Mouse (Mus musculus): ENCODE measurements at regions not wholly inside any gene's neighbourhood (a gene's known extent, or its start where the extent isn't known, plus 50 kb on each side); places are given as distances from the start of the nearest gene placed in this dataset.
A peak's percentile ranks its signal among the peaks of the same experiment; 100 is the strongest.
"Not testable (repeated sequence)": the region's sequence is repeated elsewhere in the genome, so short reads cannot be mapped to it uniquely, and the experiment has no call there.

DNA sequence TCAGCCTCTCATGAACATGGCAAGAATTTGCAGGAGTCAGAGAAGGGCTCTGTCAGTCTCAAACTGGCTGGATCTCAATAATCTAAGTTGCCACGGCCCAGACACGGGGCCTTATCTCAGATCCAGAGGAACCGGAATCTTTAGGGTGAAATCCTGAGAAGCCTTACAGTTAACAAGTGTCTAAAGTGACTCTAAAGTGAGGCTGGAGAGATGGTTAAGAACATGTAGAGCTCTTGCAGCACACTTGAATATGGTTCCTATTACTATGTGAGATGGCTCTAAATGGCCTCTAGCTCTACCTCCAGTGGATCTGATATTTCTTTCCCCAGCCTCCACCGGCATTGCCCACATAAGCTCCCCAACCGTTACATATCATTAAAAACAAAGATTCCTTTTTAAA, 157.8 kb upstream of the Mpdz start:
- DNase-seq (ENCODE audit: low read depth, low spot score): no peak

DNA sequence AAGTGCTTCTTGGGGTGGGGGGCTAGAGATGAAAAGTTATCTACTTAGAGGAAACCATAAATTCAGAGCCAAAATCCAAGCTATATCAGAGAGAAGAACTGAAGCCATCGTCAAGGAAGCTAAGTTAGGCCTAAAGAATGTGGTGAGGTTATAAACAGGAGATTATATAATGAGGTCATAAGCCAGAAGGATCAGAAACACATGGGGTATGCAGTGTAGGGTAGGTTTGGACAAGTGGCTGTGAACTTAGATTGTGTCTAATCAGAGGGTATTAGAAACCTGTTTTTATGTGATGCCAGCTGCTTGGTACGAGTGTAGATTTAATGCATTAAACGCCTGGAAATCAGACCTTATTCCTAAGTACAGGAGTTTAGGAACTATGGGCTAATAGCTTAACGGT, 154.8 kb upstream of the Mpdz start:
- no peak for DNase-seq (ENCODE audit: low read depth, low spot score)

DNA sequence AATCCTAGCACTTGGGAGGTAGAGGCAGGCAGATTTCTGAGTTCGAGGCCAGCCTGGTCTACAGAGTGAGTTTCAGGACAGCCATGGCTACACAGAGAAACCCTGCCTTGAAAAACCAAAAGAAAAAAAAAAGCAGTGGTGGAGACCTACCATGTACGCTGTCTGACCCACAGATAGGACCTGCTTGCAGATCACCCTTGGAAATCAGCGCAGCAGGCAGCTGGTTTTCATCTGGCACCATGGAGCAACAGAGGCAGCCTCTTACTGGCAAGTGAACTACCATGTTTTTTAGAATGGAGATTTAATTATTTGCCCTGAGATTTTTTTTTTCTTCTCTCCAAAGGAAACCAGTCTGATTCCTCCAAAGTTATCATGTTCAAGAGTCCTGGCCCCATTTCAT, 150.8 kb upstream of the Mpdz start:
- DNase-seq (ENCODE audit: low read depth, low spot score): not testable (repeated sequence)

DNA sequence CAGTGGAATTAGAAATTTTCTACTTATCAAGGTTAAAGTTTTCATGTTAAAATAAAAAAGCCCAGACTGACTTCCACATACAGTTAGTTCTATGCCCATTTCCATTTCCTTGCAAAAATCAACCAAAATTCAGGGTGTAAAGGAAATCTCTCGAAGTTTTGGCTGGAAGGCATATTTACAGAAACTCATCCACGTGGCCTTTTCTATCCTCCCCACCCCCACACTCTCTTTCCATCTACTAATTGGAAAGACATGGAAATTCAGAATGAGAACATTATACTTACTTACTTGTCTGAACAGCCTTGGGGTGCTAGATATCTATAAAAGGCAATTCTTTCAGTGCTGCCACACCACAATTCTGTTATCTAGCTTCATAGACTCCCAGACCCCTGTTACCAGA, 139.9 kb upstream of the Mpdz start:
- peak; percentile 25 for DNase-seq (ENCODE audit: low read depth, low spot score)

DNA sequence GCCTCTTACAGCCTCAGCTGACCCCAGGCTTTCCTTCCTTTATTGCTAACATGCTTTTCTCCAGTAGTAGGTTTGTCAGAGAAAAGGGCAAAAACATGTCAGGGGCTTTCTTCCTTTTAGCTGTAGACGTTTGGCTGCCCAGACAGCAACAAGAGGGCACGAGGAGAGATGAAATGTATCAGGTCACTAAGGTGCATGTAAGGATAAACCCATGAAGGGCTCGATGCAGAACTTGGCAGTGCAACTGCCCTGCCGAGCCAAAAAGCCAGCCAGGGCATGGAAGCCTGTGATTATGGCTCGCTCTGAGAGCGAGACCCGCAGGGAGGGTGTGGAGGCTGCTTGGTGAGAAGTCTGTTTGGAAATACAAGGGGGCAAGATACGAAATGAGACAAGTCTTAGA, 137.9 kb upstream of the Mpdz start:
- no peak for DNase-seq (ENCODE audit: low read depth, low spot score)

DNA sequence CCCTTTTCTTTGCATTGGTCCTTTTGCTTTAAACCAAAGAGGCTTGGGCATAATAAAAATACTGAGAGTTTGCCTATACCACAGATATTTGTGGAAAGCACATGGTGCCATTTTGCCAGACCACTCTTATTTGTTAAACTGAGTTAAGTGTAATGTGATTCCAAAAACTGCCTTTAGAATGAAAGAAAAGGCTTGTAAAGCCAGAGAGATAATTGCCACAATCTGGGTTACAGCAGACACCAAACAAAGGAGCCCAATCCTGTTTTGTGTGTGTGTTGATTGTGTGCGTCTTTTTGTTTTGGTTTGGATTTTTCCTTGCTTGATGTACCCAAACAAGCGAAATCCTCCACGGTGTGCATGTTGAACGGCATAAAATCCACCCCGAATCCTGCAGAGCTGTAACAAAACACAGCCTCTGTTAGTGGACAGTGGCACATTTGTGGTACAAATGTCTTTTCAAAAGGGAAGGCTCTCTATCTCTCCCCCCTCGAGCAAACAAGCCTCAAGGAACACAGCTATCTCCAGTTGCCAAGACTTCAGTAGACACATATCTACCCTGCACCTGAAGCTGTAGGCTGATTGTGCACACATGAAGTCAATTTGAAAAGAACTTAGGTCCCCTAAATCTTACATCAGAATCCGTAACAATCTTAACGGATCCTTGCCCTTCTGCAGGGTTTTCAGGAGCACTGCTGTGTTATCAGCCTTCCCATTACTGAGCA, 136.9 kb upstream of the Mpdz start:
- DNase-seq (ENCODE audit: low read depth, low spot score): no peak

GRCm38 (mm10) chr4:81578981-81579380, 136.4 kb upstream of the Mpdz start:
- no peak for DNase-seq (ENCODE audit: low read depth, low spot score)

DNA sequence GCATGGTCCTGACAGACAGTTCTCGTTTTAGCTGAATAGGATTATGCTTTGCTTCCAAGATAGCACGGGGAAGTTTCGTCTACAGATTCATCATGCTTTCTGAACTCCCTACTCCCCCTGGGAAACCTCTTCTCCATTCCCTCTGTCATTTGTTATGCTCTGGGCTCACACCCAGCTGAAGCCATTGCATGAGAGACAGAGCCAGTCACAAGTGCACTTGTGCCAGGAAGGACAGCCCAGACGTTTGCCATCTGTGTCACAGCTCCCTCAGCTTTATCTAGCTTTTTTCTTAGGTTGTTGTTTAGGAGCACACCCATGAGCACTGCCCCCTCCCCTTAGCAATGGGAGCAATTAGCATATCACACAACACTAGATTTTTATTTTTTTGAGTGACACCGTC, 131.2 kb upstream of the Mpdz start:
- DNase-seq (ENCODE audit: low read depth, low spot score): no peak

- no peak for DNase-seq (ENCODE audit: low read depth, low spot score)
Observed at GRCm38 (mm10) chr4:81570736-81571135, 128.1 kb upstream of the Mpdz start.

GRCm38 (mm10) chr4:81569531-81569930, 126.9 kb upstream of the Mpdz start:
- DNase-seq (ENCODE audit: low read depth, low spot score): no peak

DNA sequence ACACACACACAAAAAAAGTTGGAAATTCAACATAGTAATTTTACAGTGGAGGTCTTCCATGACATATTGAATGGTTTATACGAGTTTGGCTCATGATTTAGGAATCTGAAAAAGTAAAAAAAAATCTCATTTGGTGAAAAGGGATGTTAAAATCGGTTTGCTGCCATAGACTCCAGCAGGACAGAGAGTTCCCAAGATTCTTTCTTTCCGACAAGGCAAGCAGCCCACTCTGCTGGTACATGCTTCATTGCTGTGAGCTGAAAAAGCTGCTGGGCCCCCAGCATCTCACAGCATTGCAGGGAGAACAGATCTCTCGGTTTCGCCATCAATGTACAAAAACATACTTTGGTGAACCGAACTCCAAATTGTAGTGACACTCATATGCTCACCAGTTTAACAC, 125.8 kb upstream of the Mpdz start:
- no peak for DNase-seq (ENCODE audit: low read depth, low spot score)

- DNase-seq (ENCODE audit: low read depth, low spot score): no peak
Observed at GRCm38 (mm10) chr4:81567928-81568327, 125.3 kb upstream of the Mpdz start.

DNA sequence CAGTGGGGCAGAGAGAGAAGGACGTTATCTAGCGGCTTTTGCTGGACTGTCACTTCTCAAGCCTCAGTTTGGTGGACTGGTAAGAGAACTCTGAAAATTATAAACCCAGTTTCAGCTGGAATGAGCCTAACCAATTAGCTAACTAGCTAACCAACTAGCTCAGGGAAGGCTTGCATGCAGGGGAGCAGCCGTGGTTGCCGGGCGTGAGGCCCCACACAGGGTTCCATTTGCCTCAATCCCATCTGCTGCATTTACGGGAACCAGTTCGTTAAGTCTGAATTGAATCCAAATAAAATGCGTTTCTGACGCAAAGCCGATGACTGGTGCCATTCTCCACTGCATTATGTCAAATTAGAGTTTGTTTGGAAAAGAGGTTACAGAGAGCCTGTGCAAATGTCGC, 123.9 kb upstream of the Mpdz start:
- DNase-seq (ENCODE audit: low read depth, low spot score): no peak

GRCm38 (mm10) chr4:81565422-81566395, 123.1 kb upstream of the Mpdz start:
- no peak for DNase-seq (ENCODE audit: low read depth, low spot score)

DNA sequence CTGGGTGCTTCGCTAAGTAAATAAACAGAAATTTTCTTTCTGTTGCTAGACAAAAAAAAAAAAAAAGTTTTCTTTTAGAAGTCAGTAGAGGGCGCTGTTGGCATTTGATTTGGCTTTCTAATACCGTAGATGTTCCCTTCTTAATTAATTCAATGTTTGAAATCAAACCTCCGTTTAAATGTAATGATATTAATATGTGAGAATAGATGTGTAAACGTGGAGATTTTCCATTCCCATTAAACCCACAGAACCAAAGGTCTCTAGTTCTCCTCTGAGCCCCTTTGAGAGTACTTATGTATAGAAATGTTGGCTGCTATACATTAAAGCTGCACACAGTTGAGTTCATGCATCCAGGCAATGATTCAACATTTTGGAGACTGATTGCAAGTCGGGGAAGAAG, 121.8 kb upstream of the Mpdz start:
- DNase-seq (ENCODE audit: low read depth, low spot score): peak; percentile 58

- no peak for DNase-seq (ENCODE audit: low read depth, low spot score)
Observed at GRCm38 (mm10) chr4:81563574-81563973, 121.0 kb upstream of the Mpdz start.

GRCm38 (mm10) chr4:81561453-81561852, 118.8 kb upstream of the Mpdz start:
- peak; percentile 53 for DNase-seq (ENCODE audit: low read depth, low spot score)

GRCm38 (mm10) chr4:81550816-81551215, 108.2 kb upstream of the Mpdz start:
- no peak for DNase-seq (ENCODE audit: low read depth, low spot score)

- no peak for DNase-seq (ENCODE audit: low read depth, low spot score)
Observed at GRCm38 (mm10) chr4:81550256-81550655, 107.6 kb upstream of the Mpdz start.

DNA sequence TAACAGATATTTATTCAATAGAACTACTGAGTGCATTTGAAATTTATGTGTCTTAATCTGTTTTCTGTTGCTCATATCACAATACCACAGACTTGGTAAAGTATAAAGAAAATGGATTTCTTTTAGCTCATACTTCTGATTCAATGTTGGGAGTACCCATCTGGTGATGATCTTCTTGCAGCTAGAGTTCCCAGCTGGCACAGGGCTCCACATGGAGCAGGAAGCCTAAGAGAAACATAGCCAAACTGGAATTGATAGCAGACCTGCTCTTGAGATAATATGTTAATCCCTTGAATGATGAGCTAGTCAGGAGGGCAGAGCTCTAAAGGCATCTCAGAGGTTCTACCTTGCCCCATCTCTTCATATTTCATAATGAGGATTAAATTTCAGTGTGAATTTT, 97.9 kb upstream of the Mpdz start:
- DNase-seq (ENCODE audit: low read depth, low spot score): no peak

DNA sequence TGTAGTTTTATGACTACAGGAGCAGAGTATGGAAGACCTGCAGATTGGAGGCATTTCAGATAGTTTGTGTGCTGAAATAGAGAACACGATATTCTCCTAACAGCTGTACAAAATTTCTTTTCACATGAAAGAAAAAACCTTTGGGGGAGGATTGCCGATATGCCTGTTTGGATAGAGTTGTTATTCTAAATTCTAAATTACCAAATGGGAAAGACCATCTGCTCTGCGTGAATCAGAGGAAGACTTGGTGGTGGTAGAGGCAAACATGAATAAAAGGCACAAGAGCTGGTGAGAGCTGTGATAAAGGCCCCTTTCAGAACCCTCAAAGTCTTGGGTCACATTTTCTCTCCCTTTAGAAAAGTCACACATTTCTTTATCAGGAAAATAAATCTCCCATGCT, 96.9 kb upstream of the Mpdz start:
- no peak for DNase-seq (ENCODE audit: low read depth, low spot score)

- DNase-seq (ENCODE audit: low read depth, low spot score): no peak
Observed at GRCm38 (mm10) chr4:81536795-81537194, 94.2 kb upstream of the Mpdz start.

- DNase-seq (ENCODE audit: low read depth, low spot score): peak; percentile 16
Observed at GRCm38 (mm10) chr4:81530546-81530945, 87.9 kb upstream of the Mpdz start.
